Mouse (Mus musculus) testis, adult 2 months (tissue): ENCODE measurements around the gene Scyl2. TPM values are rescaled to one million over a fixed set of nuclear protein-coding genes. Genes with fewer than 3 reads are reported as not detected.

Experiments
- H3K27ac ChIP-seq: fragments of 200-500 bp; 2 replicates; pipeline ENCODE4 v1.5.1; 2012; ENCODE audit warnings: low read depth, low read length; ENCODE audit not compliant: control insufficient read depth, insufficient read depth
- H3K27me3 ChIP-seq: fragments of 200-500 bp; 2 replicates; pipeline ENCODE4 v1.6.1; 2012; ENCODE audit warnings: mild to moderate bottlenecking, low read length, moderate library complexity; ENCODE audit not compliant: control insufficient read depth, insufficient read depth
- H3K36me3 ChIP-seq: fragments of 200-500 bp; 2 replicates; pipeline ENCODE4 v1.6.1; 2012; ENCODE audit warnings: mild to moderate bottlenecking, low read length; ENCODE audit not compliant: control insufficient read depth, insufficient read depth
- H3K4me1 ChIP-seq: fragments of 200-500 bp; 2 replicates; pipeline ENCODE4 v1.6.1; 2012; ENCODE audit warnings: low read length; ENCODE audit not compliant: control insufficient read depth, insufficient read depth
- H3K4me3 ChIP-seq: fragments of 200-500 bp; 2 replicates; pipeline ENCODE4 v1.5.1; 2012; ENCODE audit warnings: low read depth, mild to moderate bottlenecking, low read length, moderate library complexity, mixed read lengths; ENCODE audit not compliant: control insufficient read depth
- CTCF ChIP-seq: fragments of 200-500 bp; IDR thresholded peaks from 2 replicates; pipeline ENCODE4 v1.5.1; 2012; ENCODE audit warnings: low read depth, mild to moderate bottlenecking, inconsistent platforms, low read length, moderate library complexity; ENCODE audit not compliant: control insufficient read depth, insufficient read depth, insufficient replicate concordance
- POLR2A ChIP-seq: fragments of 200-500 bp; IDR thresholded peaks from 2 replicates; pipeline ENCODE4 v1.6.1; 2012; ENCODE audit warnings: low read depth, mild to moderate bottlenecking, inconsistent platforms, low read length, moderate library complexity; ENCODE audit not compliant: control insufficient read depth
- polyA plus RNA-seq: library from polyadenylated mRNA; depleted of rRNA; stranded (reverse); fragments of >200 nt; gene quantifications from 2 replicates; pipeline ENCODE4 v1.2.3, GENCODE M21; 2012

Scyl2 gene
- polyA plus RNA-seq, 1 experiment = 14.8 TPM

DNA sequence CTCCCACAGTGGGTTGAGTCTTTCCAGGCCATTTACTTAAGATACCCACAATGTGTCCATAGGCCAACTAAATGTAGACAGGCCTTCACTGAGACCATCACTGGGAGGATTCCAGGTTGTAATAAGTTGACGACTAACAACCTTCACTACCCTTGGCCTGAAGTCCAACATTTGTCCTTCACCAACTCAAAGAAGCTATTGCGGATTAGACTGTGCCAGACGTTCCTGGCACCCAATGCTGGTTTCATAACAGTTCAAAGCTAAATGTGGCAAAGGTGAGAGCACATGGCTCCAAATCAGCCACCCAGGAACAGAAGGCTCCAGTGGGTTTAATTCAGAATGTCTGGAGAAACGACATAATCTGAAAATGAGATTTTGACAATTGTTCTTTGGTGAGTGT lies 53.0 kb downstream of the Scyl2 start:
- H3K4me3 ChIP-seq = no peak overlapping the region
- H3K27ac ChIP-seq = no peak overlapping the region
- no peaks in the 10 kb centered on the region for H3K36me3 ChIP-seq
- TF ChIP-seq POLR2A = no peak
- TF ChIP-seq CTCF = no peak
- no peaks in the 10 kb centered on the region for H3K27me3 ChIP-seq
- no peaks in the 10 kb centered on the region for H3K4me1 ChIP-seq

DNA sequence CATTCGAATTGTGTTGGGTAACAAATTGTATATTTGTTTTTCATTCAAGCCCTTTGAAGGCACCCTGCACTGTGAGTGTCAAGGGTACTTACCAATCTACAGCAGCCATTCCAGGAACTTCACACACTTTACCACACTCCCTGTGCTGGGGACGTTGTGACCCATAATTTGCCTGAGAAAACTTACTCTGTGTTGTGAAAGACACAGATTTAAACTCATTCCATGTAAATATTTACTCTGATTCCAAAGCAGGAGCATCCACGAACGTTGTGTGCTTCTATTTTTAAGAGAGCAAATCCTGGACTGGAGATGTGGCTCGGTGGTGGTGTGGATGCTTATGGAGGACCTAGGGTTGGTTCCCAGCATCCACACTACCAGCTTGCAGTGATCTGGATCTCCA lies 54.3 kb downstream of the Scyl2 start:
- TF ChIP-seq POLR2A = no peak
- no peak for TF ChIP-seq CTCF
- Histone ChIP-seq H3K27me3 (no peaks in the 10 kb centered on the region), H3K27ac (no peak overlapping the region), H3K36me3 (no peaks in the 10 kb centered on the region), H3K4me3 (no peak overlapping the region), H3K4me1 (no peaks in the 10 kb centered on the region)

DNA sequence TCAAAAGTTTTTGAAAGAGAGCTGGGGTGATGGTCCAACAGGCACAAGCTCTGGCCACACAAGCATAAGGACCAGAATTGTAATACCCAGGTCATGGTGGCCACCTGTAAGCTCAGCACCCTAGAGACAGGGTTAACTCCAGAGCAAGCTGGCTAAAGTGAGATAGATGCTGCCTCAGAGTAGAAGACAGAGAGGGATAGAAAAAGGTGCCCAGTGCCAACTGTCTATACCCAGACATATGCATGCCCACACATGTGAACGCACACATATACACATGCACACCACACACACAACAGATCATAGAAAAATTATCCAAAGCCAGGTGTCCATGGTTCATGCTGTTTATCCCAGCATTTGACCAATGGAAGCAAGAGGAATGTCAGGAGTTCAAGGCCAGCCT lies 55.5 kb downstream of the Scyl2 start:
- Histone ChIP-seq H3K4me1 (no peaks in the 10 kb centered on the region), H3K36me3 (no peaks in the 10 kb centered on the region), H3K4me3 (no peak overlapping the region), H3K27me3 (no peaks in the 10 kb centered on the region), H3K27ac (no peak overlapping the region)
- no peak for TF ChIP-seq CTCF
- TF ChIP-seq POLR2A = no peak

- H3K27ac ChIP-seq = no peak overlapping the region
- no peak overlapping the region for H3K4me3 ChIP-seq
- TF ChIP-seq POLR2A (no peak), CTCF (no peak)
- no peaks in the 10 kb centered on the region for H3K4me1 ChIP-seq
- H3K27me3 ChIP-seq = no peaks in the 10 kb centered on the region
- H3K36me3 ChIP-seq = no peaks in the 10 kb centered on the region
These were observed 56.0 kb downstream of the Scyl2 start for GRCm38 (mm10) chr10:89630052-89630451.

DNA sequence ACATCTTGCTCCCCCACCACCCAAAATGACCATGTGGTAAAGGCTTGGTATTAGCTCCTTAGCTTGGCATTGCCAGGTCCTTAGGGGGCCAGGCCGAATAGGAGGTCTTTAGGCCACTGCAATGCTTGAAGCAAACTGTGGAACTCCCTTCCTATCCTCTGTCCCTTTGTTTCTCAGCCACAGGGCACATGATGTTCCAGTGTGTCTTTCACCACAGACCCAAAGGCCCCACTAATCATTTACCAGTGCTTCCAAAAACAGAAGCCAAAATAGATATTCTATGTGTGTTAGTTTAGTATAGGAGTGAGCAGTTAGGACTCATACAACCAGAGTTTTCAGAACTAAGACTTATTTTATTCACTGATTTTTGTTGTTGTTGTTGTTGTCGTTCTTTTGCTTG lies 59.4 kb downstream of the Scyl2 start:
- H3K4me1 ChIP-seq = peaks cover 1% of the 10 kb centered on the region; the same call in 1 of the 2 replicates
- TF ChIP-seq POLR2A (no peak), CTCF (no peak)

DNA sequence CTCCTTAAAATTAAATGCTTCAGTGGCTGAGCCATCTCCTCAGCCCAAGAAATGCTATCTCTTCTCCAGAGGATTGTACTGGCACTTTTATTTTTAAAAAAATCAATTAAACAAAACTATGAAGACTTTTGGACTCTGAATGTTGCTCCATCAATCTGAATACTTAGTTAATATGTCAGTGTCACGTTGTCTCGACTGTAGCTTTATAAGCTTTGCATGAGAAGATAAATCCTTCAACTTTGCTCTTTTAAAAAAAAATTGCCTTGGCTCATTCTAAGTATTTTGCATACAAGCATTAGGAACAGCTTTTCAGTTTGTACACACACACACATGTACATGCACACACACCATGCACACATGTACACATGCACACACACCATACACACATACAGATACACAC lies 61.9 kb downstream of the Scyl2 start:
- no peak for TF ChIP-seq POLR2A
- TF ChIP-seq CTCF = no peak
- Histone ChIP-seq H3K36me3 (no peaks in the 10 kb centered on the region), H3K27me3 (no peaks in the 10 kb centered on the region), H3K4me1 (peaks cover 7% of the 10 kb centered on the region; the same call in 1 of the 2 replicates), H3K4me3 (no peak overlapping the region), H3K27ac (no peak overlapping the region)

More for the DNA sequence above, 59.4 kb downstream of the Scyl2 start:
- H3K27ac ChIP-seq = no peak overlapping the region
- no peaks in the 10 kb centered on the region for H3K36me3 ChIP-seq
- H3K4me3 ChIP-seq = no peak overlapping the region
- no peaks in the 10 kb centered on the region for H3K27me3 ChIP-seq

DNA sequence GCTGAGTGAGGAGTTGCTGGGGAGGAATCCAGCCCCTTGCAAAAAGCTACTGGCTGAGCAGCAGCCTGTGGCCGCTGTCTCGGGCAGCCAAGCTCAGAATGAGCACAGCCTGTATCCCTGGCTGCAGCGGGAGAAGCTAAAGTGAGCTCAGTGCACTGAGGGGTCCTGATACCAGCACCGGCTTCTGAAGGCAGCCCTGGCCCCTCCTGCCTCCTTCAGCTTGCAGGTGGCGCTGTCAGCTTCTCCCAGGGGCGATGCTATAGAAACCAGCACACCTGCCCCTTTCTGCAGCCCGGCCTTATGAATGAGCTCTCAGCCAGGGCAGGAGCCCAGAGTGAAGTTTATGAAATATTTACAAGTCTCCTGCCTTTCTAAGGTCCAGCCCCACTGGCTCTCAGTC lies 65.0 kb downstream of the Scyl2 start, which contains the start of gene Slc17a8:
Gene Slc17a8 (minus strand): TSS at position 125 of the 400 bp plus-strand sequence.
- Histone ChIP-seq H3K36me3 (no peaks in the 10 kb centered on the region), H3K4me3 (no peak within 1 kb of the TSS), H3K27me3 (no peaks in the 10 kb centered on the region), H3K27ac (no peak within 1 kb of the TSS), H3K4me1 (peaks cover 7% of the 10 kb centered on the region; the same call in 1 of the 2 replicates)
- TF ChIP-seq POLR2A = no peak
- TF ChIP-seq CTCF = no peak

DNA sequence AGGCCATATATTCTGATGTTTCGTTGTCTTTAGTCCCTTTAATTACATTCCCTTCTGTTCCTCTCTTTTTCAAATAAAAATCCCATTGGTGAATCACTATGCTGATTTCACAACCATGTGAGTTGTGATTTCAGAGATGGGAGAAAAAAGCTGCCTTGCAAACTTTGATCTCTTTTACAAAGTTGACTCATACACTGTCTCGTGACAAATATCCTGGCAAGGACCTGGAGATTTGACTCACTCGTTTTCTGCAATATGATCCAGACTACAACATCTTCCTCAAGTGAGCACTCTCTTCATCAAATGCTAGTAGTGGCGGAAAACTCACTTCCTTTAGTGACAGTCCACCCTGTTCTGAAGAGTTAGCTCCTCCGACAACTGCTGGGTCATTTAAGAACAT lies 86.8 kb downstream of the Scyl2 start:
- TF ChIP-seq POLR2A (no peak), CTCF (no peak)
- Histone ChIP-seq H3K27me3 (no peaks in the 10 kb centered on the region), H3K36me3 (no peaks in the 10 kb centered on the region), H3K4me3 (no peak overlapping the region), H3K27ac (no peak overlapping the region), H3K4me1 (no peaks in the 10 kb centered on the region)
